Mouse (Mus musculus): ENCODE data around the gene Ppfia1. TPM values are rescaled to one million over a fixed set of nuclear protein-coding genes. Genes with fewer than 3 reads are reported as not detected.
A peak's percentile ranks its signal among the peaks of the same experiment; 100 is the strongest.

The Ppfia1 gene
- 49.1 and 55.2 TPM in 2 replicates for polyA plus RNA-seq (2016; fragmentation: Nextera tagmentation; extraction: Ambion mirVana)

- peaks cover 24% of the 10 kb centered on the region for H3K27me3 ChIP-seq
- under 1% methylated on average over 96 of the region's 97 CpGs for WGBS
- peaks cover 32% of the 10 kb centered on the region for H3K4me1 ChIP-seq
- peak within 1 kb of the TSS; percentile 85 for H3K4me2 ChIP-seq
- peak within 1 kb of the TSS; percentile 98 for H3K4me3 ChIP-seq (replicated peaks)
- H3K9me3 ChIP-seq: no peaks in the 10 kb centered on the region
- H3K27ac ChIP-seq: peak within 1 kb of the TSS; percentile 66
- peaks cover 25% of the 10 kb centered on the region for H3K36me3 ChIP-seq (replicated peaks)
- peak within 1 kb of the TSS; percentile 99 for H3K9ac ChIP-seq
- ATAC-seq (ENCODE audit: low FRiP score): peak; percentile 93
These were observed at the start of gene Ppfia1 for GRCm38 (mm10) chr7:144553237-144554122. Ppfia1 (minus strand) TSS chr7:144553729.

GRCm38 (mm10) chr7:144600333-144600900 is 46.9 kb upstream of the Ppfia1 start:
- Histone ChIP-seq H3K4me1 (peaks cover 8% of the 10 kb centered on the region), H3K9me3 (no peaks in the 10 kb centered on the region), H3K27ac (no peak overlapping the region), H3K9ac (no peak overlapping the region), H3K4me3 (replicated peaks) (no peak overlapping the region), H3K4me2 (no peak overlapping the region), H3K36me3 (replicated peaks) (peaks cover 24% of the 10 kb centered on the region), H3K27me3 (peaks cover 7% of the 10 kb centered on the region; the same call in 1 of the 2 replicates)
- no peak for ATAC-seq (ENCODE audit: low FRiP score)
- WGBS: 21% methylated on average over 6 of the region's 6 CpGs

- Histone ChIP-seq H3K36me3 (replicated peaks) (peaks cover 18% of the 10 kb centered on the region), H3K27me3 (peaks cover 18% of the 10 kb centered on the region; the same call in 1 of the 2 replicates), H3K27ac (no peak overlapping the region), H3K4me1 (no peaks in the 10 kb centered on the region), H3K9me3 (no peaks in the 10 kb centered on the region), H3K9ac (no peak overlapping the region), H3K4me2 (no peak overlapping the region), H3K4me3 (replicated peaks) (no peak overlapping the region)
- ATAC-seq (ENCODE audit: low FRiP score): no peak
- WGBS: 69% methylated on average over 3 of the region's 3 CpGs
These were observed 36.0 kb upstream of the Ppfia1 start for GRCm38 (mm10) chr7:144589508-144589907.

DNA sequence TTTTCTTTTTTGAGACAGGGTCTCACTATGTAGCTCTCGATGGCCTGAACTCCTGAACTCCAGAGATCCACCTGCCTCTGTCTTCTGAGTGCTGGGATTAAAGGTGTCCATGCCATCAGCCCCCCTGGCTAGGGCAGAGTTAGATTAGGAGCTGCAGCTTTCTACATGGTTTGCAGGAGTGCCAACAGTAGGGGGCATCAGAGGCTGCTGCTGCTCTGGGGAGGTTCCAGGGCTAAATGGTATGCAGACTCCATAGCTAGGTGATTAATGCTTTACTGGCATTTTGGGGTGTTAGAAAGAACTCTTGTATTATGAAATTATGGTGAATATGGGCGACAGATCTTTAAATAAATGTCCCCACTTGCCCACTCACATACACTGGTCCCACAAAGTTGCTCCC is 33.8 kb upstream of the Ppfia1 start:
- no peak overlapping the region for H3K9ac ChIP-seq
- H3K4me2 ChIP-seq: no peak overlapping the region
- no peak for ATAC-seq (ENCODE audit: low FRiP score)
- 55% methylated on average over 2 of the region's 2 CpGs for WGBS
- no peak overlapping the region for H3K4me3 ChIP-seq (replicated peaks)
- H3K36me3 ChIP-seq (replicated peaks): peaks cover 14% of the 10 kb centered on the region
- H3K27ac ChIP-seq: 0 out of 2 replicates have a peak overlapping the region, but pooled peaks have one; percentile 19
- peaks cover 18% of the 10 kb centered on the region; the same call in 1 of the 2 replicates for H3K27me3 ChIP-seq
- H3K9me3 ChIP-seq: no peaks in the 10 kb centered on the region
- H3K4me1 ChIP-seq: peaks cover 12% of the 10 kb centered on the region

DNA sequence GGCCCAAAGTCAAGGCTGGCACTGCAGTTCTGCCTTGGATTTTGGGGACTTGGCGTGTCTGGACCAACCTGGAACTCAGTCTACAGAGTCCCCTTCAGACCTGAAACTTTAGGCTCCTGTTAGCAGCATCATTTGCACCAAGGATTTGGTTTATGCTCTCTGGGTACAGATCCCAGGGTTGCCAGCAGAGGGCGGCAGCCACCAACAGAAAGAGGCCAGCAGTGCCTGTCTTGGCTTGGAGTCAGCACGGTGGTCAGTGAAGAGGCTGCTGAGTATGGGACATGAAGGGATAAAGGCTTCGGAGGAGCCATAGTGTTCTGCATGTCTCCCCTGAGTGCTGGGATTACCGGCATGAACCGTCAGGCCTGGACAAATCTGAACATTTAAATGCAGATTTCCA is 32.1 kb upstream of the Ppfia1 start:
- 6% methylated on average over 6 of the region's 6 CpGs for WGBS
- H3K27me3 ChIP-seq: peaks cover 18% of the 10 kb centered on the region; the same call in 1 of the 2 replicates
- no peak overlapping the region for H3K4me3 ChIP-seq (replicated peaks)
- no peak for ATAC-seq (ENCODE audit: low FRiP score)
- H3K9ac ChIP-seq: no peak overlapping the region
- no peak overlapping the region for H3K4me2 ChIP-seq
- no peaks in the 10 kb centered on the region for H3K9me3 ChIP-seq
- H3K4me1 ChIP-seq: peaks cover 21% of the 10 kb centered on the region
- H3K36me3 ChIP-seq (replicated peaks): peaks cover 4% of the 10 kb centered on the region; the same call in 1 of the 2 replicates
- H3K27ac ChIP-seq: no peak overlapping the region

- ATAC-seq (ENCODE audit: low FRiP score): no peak
- H3K4me3 ChIP-seq (replicated peaks): no peak overlapping the region
- peaks cover 17% of the 10 kb centered on the region for H3K36me3 ChIP-seq (replicated peaks)
- H3K27me3 ChIP-seq: peaks cover 18% of the 10 kb centered on the region; the same call in 1 of the 2 replicates
- H3K4me2 ChIP-seq: no peak overlapping the region
- H3K27ac ChIP-seq: no peak overlapping the region
- 4% methylated on average over 4 of the region's 4 CpGs for whole genome bisulfite sequencing
- no peaks in the 10 kb centered on the region for H3K9me3 ChIP-seq
- no peak overlapping the region for H3K9ac ChIP-seq
- H3K4me1 ChIP-seq: peaks cover 23% of the 10 kb centered on the region
These were observed 30.1 kb upstream of the Ppfia1 start for GRCm38 (mm10) chr7:144583619-144584018.

DNA sequence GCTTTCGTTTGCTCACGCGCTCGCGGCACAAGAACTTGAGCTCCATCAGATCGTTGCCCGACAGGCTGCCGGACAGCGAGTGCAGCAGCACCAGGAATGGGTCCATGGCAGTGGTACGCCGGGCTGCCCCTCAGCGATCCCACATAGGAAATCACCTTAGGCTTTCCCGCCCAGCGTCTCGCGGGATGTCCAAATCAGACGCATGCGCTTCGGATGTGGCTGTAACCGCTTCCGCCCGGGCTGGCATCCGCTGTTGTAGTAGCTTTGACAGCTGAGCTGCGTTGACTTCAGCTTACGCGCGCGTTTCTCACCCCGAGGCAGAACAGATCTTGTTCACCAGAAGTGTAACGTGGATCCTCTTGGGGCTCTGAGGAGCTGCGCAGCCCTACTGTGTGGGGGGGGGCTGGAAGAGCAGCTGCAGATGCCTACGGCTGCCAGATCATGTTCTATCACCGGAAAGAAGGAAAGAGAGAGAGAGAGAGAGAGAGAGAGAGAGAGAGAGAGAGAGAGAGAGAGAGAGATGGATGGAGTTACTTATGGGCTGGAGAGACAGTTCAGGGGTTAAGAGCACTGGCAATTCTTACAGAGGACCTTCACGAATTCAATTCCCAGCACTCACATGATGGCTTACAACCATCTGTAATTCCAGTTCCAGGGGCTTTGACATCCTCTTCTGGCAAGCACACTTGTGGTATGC is 28.9 kb upstream of the Ppfia1 start, which contains the start of gene Fadd:
Gene Fadd, minus strand, starts transcription at position 180 of the 697 bp plus-strand sequence.
- Histone ChIP-seq H3K9ac (peak within 1 kb of the TSS; percentile 80), H3K4me2 (peak within 1 kb of the TSS; percentile 86), H3K27me3 (peaks cover 18% of the 10 kb centered on the region; the same call in 1 of the 2 replicates), H3K4me3 (replicated peaks) (peak within 1 kb of the TSS; percentile 80), H3K36me3 (replicated peaks) (peaks cover 24% of the 10 kb centered on the region), H3K4me1 (peaks cover 23% of the 10 kb centered on the region), H3K27ac (peak within 1 kb of the TSS; percentile 91), H3K9me3 (no peaks in the 10 kb centered on the region)
- 3% methylated on average over 34 of the region's 34 CpGs for WGBS
- ATAC-seq (ENCODE audit: low FRiP score): peak; percentile 92

DNA sequence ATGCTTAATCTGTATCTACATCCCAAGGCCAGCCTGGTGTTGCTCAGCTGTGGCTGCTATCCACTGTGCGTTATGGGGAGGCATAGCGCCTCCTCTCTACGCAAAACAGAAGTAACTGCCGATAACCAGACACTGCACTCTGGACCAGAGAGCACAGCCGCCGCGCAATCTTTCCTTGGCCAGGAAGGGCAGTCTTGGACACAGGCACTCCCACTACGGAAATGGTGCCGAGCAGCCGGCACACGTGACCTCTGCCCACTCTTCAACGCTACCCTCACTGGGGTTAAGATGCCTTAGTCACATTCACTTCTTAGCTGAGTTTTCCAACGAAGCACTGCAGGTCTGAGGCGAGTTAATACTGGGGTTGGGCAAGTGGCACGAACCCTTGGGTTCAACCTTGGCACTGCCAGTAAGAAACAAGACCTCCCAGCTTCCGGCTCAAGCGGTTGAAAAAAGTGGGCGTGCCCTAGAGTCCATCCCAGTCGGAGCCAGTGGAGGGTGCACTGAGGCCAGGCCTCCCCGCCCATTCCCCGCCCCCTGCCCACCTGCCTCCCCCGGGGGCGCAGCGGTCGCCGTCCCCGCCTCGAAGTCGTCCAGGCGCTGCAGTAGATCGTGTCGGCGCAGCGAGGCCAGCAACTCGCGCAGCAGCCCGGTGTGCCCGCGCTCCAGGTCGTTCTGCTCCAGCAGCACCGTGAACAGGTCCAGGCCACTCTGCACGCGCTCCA is 28.2 kb upstream of the Ppfia1 start:
- peak overlapping the region; percentile 80 for H3K9ac ChIP-seq
- WGBS: 1% methylated on average over 43 of the region's 43 CpGs
- peak; percentile 88 for ATAC-seq (ENCODE audit: low FRiP score)
- H3K36me3 ChIP-seq (replicated peaks): peaks cover 24% of the 10 kb centered on the region
- H3K27ac ChIP-seq: peak overlapping the region; percentile 91
- H3K4me3 ChIP-seq (replicated peaks): peak overlapping the region; percentile 80
- peak overlapping the region; percentile 86 for H3K4me2 ChIP-seq
- peaks cover 23% of the 10 kb centered on the region for H3K4me1 ChIP-seq
- H3K27me3 ChIP-seq: peaks cover 12% of the 10 kb centered on the region; the same call in 1 of the 2 replicates
- no peaks in the 10 kb centered on the region for H3K9me3 ChIP-seq

DNA sequence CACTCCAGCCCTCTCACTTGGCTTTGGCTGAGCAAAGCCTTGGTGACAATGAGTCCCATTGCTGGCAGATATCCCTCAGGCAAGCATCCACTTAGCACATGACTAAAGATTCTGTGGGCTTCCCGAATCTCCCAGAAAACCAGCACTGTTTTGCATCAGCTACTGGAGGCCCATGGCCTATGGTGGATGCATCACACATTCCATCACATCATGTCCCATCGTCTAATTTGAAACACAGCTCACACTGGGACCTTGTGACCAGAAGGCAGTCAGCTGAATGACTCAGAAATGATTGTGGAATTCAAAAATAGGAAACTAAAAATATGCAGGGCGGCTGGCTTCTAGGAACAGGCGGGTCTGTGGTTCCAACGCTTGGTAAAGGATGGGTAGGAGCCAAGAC is 24.3 kb upstream of the Ppfia1 start:
- H3K9me3 ChIP-seq: no peaks in the 10 kb centered on the region
- H3K27me3 ChIP-seq: no peaks in the 10 kb centered on the region
- H3K4me1 ChIP-seq: peaks cover 16% of the 10 kb centered on the region
- H3K36me3 ChIP-seq (replicated peaks): peaks cover 24% of the 10 kb centered on the region
- no peak for ATAC-seq (ENCODE audit: low FRiP score)
- H3K9ac ChIP-seq: no peak overlapping the region
- 87% methylated on average over 5 of the region's 5 CpGs for WGBS
- no peak overlapping the region for H3K4me2 ChIP-seq
- H3K27ac ChIP-seq: no peak overlapping the region
- H3K4me3 ChIP-seq (replicated peaks): no peak overlapping the region

GRCm38 (mm10) chr7:144572234-144572633 is 18.7 kb upstream of the Ppfia1 start:
- no peaks in the 10 kb centered on the region for H3K4me1 ChIP-seq
- no peak overlapping the region for H3K9ac ChIP-seq
- H3K4me3 ChIP-seq (replicated peaks): no peak overlapping the region
- H3K27me3 ChIP-seq: peaks cover 2% of the 10 kb centered on the region; the same call in 1 of the 2 replicates
- H3K36me3 ChIP-seq (replicated peaks): no peaks in the 10 kb centered on the region
- ATAC-seq (ENCODE audit: low FRiP score): no peak
- H3K9me3 ChIP-seq: no peaks in the 10 kb centered on the region
- no peak overlapping the region for H3K27ac ChIP-seq
- WGBS: 84% methylated on average over 5 of the region's 5 CpGs
- no peak overlapping the region for H3K4me2 ChIP-seq

DNA sequence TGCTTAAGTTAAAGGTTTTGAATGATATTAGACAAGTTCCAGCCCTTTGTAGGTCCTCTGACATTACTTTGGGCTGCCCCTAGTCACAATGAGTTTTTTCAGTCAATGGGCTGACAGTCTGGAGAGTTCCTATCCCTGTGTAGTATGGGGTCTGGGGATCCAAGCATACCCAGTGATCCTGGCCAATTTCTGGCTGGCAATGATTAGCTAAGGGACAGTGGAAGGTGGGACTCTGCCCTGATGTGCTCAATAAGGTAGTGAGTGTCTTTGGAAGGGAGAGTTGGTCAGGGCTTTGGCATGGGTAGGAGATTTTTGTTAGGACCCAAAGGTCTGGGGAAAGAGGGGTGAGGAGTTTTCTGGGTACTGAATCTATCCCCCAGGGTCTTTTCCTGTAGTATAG is 18.1 kb upstream of the Ppfia1 start:
- no peaks in the 10 kb centered on the region for H3K36me3 ChIP-seq (replicated peaks)
- ATAC-seq (ENCODE audit: low FRiP score): no peak
- no peaks in the 10 kb centered on the region for H3K9me3 ChIP-seq

More for the DNA sequence above, 18.1 kb upstream of the Ppfia1 start:
- Histone ChIP-seq H3K4me1 (no peaks in the 10 kb centered on the region), H3K27me3 (peaks cover 7% of the 10 kb centered on the region; the same call in 1 of the 2 replicates), H3K9ac (no peak overlapping the region), H3K4me3 (replicated peaks) (no peak overlapping the region), H3K27ac (no peak overlapping the region), H3K4me2 (no peak overlapping the region)

Data from forebrain, embryonic 12.5 days (tissue).